ENCODE assay signal across 9 mouse cellular contexts in the genomic region with DNA sequence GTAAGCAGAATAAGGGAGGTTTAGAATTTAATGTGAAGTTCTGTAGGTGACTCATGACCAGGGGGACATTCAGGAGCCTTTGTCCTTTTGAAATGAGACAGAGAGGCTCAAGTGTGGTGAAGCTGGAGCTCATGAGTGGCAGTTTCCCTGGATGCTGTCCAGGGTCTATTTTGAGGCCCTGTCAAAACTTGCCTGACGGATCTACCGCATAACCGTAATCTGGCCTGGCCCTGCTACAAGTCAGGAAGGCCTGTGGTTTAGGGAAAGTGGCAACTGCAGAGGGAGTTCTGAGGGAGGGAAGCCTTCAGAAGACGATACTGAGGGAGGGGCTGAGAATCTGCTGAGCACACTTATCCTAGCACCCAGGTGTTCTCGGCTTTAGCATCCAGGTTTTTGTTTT. TPM values are rescaled to one million over a fixed set of nuclear protein-coding genes. Genes with fewer than 3 reads are reported as not detected.
DNase-seq lines count a peak whose midpoint lies in the region; ATAC-seq lines count a peak whose summit lies in the region.
"Had no signal": no experiment of that assay in that cellular context is flagged by ENCODE, and none has a peak within 500 bp of the region (broad histone marks: within the 10 kb centered on the region; RNA-seq: fewer than 3 reads in every experiment).

No protein-coding gene starts in this region.

- H3K27ac ChIP-seq in heart, embryonic 11.5 days (ENCODE audit: low read depth, low read length) = peak overlapping the region; percentile 73

- H3K36me3 ChIP-seq in heart, embryonic 11.5 days (ENCODE audit: control insufficient read depth, insufficient read depth, low read length) = no peaks in the 10 kb centered on the region; the same call in 1 of the 2 replicates

- peak overlapping the region; percentile 39 for H3K4me2 ChIP-seq in heart, embryonic 11.5 days

- no peak for ATAC-seq in heart, embryonic 11.5 days (replicated peaks; ENCODE audit: insufficient number of reproducible peaks, low FRiP score, low TSS enrichment)

- H3K4me3 ChIP-seq in heart, embryonic 11.5 days (ENCODE audit: low read depth, low read length) = no peak overlapping the region

- peaks cover 41% of the 10 kb centered on the region for H3K4me1 ChIP-seq in heart, embryonic 11.5 days (ENCODE audit: control insufficient read depth, insufficient read depth, low read length)

- DNase-seq in kidney, postnatal 25 days = peak; percentile 20 to 46
- no peak for DNase-seq in kidney, adult 11 months
- DNase-seq in adrenal gland, postnatal 14 days = peak; percentile 58
- peak; percentile 61 for DNase-seq in lung, postnatal 25 days (ENCODE audit: low spot score)
- no peak for DNase-seq in cerebellum, adult 9-11 months
- DNase-seq in right cerebral cortex, postnatal 4 days = no peak
- no peak for DNase-seq in spleen, postnatal 14 days (ENCODE audit: low spot score in 2 of 2)

- H3K9me3 ChIP-seq in heart, embryonic 11.5 days (replicated peaks; ENCODE audit: control insufficient read depth, low read length) = no peaks in the 10 kb centered on the region

- H3K27me3 ChIP-seq in heart, embryonic 11.5 days (ENCODE audit: control insufficient read depth, insufficient read depth, low read length) = no peaks in the 10 kb centered on the region
- H3K27me3 ChIP-seq: CH12.LX had no signal

- H3K9ac ChIP-seq in heart, embryonic 11.5 days (ENCODE audit: low read depth, low read length) = no peak overlapping the region

- WGBS in heart, embryonic 11.5 days (ENCODE audit: insufficient replicate concordance) = 34% methylated on average over 5 of the region's 5 CpGs

RNA-seq across cellular contexts. Expression of a gene that starts 5.1 kb away (rescaled TPM):
- 48.5 and 54.5 TPM in 2 replicates for total RNA-seq in adrenal gland, postnatal 14 days (2021)
- polyA plus RNA-seq in heart, embryonic 11.5 days (2014; fragmentation: Nextera tagmentation; extraction: Ambion mirVana) = 51.9 and 55.6 TPM in 2 replicates

Comparison
In these comparisons a context has a peak if more than half of its experiments do, and no peak if none do; other contexts are left out.
1. DNase-seq: peak in kidney, postnatal 25 days (2 of 2), adrenal gland, postnatal 14 days (single experiment) and lung, postnatal 25 days (single experiment); none in kidney, adult 11 months (single experiment), cerebellum, adult 9-11 months (single experiment), right cerebral cortex, postnatal 4 days (single experiment) and spleen, postnatal 14 days (0 of 2).